Mouse (Mus musculus) urinary bladder, postnatal 36 days (tissue): ENCODE results near the gene Capn3.

ENCODE experiments used
- DNase-seq, 2 experiments: peaks; one replicate each; pipeline ENCODE4 v3.0.0; 2022; ENCODE audit warnings: low spot score in 2 of 2, mixed read lengths in 1 of 2

Capn3 gene

GRCm38 (mm10) chr2:120455719-120456118, at the start of gene Capn3:
Capn3 (plus strand) TSS chr2:120456019.
- DNase-seq, result no peak

DNA sequence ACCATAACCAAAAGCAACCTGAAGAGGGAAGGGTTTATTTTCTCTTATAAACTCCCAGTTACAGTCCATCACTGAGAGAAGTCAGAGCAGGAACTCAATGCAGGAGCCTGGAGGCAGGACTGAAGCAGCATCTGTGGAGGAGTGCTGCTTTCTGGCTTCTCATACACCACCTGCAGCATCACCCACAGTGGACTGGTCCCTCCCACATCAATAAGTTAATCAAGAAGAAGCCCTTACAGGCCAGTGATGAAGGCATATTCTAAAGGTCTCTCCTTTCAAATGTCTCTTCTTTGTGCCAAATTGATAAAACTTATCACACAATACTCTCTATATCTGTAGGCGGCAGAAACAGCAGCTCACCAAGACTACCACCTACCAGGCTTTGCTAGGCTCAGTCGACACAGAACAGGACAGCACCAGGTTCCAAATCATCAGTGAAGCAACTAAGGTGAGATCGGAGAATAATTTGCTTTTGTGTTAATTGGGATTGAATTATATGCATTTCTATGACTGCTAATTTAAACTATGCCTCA, 44.7 kb upstream of the Capn3 start:
- no peak for DNase-seq

DNA sequence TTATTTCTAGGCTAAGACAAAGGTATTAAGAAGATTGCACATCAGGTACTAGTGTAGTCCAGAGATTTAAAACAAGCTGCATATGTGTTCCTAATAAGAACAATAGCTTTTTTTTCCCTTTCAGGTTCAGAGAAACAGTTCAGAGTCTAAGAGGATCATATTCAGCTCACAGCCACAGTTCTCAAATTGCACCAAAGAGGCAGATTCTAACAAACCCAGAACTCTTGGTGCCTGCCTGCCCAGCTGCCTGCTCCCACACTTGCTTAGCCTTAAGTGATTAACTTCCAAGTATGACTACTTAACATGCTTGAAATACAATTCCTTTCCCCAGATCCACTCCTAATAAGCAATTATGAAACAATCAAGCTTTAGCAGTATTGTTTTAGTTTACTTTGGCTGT, 41.7 kb upstream of the Capn3 start:
- no peak for DNase-seq

- no peak for DNase-seq
Observed at GRCm38 (mm10) chr2:120414738-120415414, 40.9 kb upstream of the Capn3 start.

- no peak for DNase-seq
Observed at GRCm38 (mm10) chr2:120424386-120424785, 31.4 kb upstream of the Capn3 start.

- no peak for DNase-seq
Observed at GRCm38 (mm10) chr2:120444486-120444885, 11.3 kb upstream of the Capn3 start.

- no peak for DNase-seq
Observed at GRCm38 (mm10) chr2:120446373-120446772, 9.4 kb upstream of the Capn3 start.

GRCm38 (mm10) chr2:120447306-120447705, 8.5 kb upstream of the Capn3 start:
- no peak for DNase-seq

GRCm38 (mm10) chr2:120450724-120451123, 5.1 kb upstream of the Capn3 start:
- no peak for DNase-seq

- no peak for DNase-seq
Observed at GRCm38 (mm10) chr2:120452600-120452999, 3.2 kb upstream of the Capn3 start.

DNA sequence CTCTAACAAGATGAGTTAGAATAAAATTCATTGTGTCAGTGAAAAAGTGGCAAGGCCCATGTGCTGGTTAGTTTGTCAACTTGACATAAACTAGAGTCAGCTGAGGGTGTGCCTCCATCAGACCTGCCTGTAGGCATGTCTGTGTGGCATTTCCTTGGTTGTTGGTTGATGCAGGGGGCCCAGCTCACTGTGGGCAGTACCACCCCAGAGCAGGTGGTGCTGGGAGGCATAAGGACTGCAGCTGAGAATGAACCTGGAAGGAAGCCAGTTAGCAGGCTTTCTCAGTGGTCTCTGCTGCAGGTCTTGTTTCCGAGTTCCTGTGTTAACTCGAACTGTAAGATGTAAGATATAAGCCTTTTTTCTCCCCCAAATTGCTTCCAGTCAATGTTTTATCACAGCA, 832 bp upstream of the Capn3 start:
- no peak for DNase-seq

GRCm38 (mm10) chr2:120460216-120460615, 4.4 kb downstream of the Capn3 start:
- DNase-seq, result peak in 1 of 2 experiments; percentile 26

DNA sequence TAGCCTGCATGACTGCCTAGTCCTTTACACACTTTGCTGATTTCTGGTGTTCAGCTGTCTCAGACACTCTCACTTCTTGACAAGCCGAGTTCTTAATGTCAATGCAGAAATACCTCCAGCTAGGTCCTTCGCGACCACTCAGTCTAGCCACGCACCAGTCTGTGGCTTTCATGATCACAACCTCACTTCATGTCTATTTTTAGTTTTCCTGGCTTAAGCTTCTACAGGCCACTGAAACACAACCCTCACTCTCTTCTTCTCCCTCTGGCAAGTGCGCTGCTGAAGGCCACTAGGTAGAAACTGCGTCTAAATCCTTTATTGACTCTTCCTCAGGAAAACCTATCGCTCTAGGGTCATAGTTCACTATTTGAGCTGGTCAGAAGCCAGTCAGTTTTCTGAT, 7.5 kb downstream of the Capn3 start:
- no peak for DNase-seq

DNA sequence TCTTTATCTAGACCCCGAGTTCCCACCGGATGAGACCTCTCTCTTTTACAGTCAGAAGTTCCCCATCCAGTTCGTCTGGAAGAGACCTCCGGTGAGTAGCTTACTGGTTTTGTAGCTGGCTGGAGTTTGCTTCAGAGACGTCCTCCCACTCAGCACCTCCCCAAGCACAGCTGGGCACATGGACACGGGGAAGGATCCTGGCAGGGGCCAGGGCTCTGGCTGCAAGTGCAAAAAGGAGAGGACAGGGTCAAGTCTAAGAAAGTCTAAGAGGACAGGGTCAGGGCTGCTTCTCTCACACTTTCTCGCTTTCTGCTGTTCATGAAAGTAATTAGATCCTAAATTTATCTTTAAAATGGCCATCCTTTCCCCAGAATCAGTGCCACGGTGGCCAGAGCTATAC, 8.3 kb downstream of the Capn3 start:
- peak in 1 of 2 experiments; percentile 27 for DNase-seq

DNA sequence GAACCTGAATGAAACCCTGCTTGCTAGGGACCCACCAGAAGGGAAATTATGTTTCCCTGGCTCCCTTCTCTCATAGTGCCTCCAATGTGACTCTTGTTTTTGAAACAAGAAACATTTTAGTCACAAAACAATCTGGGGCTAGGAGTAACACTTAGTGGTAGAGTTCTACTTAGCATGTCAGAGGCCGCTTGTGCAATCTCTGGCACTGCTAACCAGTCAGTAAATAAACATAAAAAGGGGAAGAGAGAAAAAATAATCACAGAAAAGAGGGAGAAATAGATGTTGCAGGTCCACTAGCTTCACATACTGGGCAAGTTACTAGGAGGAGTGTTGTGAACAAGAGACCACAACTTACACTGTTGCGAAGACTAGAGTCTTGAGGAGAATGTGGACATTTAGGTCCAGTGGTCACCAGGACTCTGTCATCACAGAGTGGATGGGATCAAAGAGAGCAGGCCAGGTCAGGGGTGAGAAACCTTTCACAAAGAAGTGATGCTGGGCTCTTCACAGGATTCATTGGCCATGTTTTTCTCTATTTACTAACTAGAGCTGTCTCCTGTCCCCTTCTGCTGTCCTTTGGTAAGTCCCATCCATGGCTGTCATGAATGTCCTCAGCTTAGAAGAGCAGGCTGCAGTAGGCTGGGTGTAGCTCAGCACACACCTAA, 9.0 kb downstream of the Capn3 start:
- peak in 1 of 2 experiments; percentile 23 for DNase-seq

- DNase-seq, result no peak
Observed at GRCm38 (mm10) chr2:120465397-120465785, 9.6 kb downstream of the Capn3 start.

DNA sequence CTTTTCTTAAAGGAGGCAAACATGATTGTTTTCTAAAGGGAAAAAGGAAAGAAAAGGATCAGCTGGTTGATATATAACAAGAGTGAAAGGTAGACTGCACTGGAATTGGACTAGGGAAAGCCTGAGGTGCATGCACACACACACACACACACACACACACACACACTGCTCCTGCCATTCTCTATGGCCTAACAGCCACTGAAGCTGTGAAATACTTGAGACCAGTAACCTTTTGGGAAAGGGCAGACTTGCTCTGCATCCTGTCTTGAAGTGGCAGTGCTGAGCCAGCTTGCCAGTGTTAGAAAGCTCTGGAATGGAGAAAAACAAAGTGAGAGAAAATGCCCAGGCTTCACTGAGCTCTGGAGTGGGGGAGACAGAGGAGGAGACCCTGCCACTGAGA, 12.2 kb downstream of the Capn3 start:
- no peak for DNase-seq

GRCm38 (mm10) chr2:120469220-120469619, 13.4 kb downstream of the Capn3 start:
- no peak for DNase-seq

DNA sequence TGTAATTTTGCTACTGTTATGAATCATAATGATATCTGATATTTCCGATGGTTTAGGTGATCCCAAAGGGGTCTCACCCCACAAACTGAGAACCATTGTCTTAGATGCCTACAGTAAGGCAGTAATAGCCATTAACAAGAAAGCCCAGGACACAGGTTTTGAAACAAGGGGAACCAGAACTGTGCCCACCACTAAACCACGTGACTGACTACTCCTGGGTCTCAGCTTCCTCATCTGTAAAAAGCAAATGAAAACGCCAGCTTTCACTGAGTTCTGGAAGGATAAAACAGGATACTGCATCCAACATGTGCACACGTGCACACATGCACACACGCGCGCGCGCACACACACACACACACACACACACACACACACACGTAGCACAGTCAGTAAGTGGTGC, 13.9 kb downstream of the Capn3 start:
- DNase-seq, result no peak

GRCm38 (mm10) chr2:120470856-120471255, 15.0 kb downstream of the Capn3 start:
- DNase-seq, result no peak

DNA sequence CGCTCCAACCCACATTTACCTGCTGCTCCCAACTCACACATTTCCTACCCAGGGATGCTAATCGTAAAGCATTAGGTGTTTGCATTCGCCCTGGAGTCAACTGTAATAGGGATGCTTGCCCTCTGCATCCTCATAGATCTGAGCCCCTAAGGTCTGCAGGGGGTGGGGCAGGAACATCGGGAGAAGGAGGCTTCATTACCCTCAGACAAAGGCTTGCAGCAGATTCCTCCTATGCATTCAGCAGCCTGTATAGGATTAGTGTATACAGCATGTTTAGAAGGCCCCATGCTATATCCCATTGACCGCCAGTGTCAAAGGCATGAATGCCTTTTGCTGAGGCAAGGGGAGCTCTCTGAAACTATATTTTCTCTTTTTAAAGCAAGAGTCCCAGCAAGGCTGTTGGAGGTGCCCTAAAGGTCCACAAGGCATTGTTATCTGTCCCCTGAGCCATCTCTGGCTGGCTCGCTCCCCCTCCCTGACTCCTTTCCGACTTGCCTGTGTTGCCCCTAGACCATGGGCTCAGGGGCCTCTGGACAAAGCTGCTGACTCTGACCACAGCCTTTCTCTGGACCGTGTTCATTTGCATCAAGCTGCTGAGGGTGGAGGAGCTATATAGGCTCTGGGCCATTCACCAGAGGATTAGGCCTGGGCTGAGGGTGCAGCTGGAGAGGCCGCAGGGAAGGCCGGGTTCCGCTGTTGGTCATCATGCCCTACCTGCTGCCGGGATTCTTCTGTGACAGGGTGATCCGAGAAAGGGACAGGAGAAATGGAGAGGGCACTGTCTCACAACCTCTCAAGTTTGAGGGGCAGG, 20.7 kb downstream of the Capn3 start:
- DNase-seq, result no peak

DNA sequence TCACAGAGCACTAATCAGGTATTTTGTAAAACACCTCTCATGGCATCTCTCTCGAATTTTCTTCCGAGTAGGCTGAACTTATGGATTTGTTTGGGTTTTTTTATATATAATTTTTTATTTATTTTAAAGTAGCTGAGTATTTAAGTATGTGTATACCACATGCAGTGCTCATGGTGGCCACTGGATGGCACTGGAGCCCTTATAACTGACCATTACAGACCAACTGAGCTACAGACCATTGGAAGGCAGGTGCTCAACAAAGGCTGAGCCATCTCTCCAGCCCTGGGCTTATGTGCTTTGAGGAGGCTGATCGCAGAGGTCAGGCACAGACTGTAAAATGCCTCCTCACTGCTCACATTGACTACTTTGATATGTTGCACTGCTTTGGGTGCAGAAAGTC, 22.8 kb downstream of the Capn3 start:
- peak; percentile 51 to 71 for DNase-seq
